Mouse (Mus musculus): Measurements from ENCODE around the gene Lgals3bp. TPM values are rescaled to one million over a fixed set of nuclear protein-coding genes. Genes with fewer than 3 reads are reported as not detected.

The Lgals3bp gene
- polyA plus RNA-seq, 2 experiments, result 30.1 to 36.6 TPM

DNA sequence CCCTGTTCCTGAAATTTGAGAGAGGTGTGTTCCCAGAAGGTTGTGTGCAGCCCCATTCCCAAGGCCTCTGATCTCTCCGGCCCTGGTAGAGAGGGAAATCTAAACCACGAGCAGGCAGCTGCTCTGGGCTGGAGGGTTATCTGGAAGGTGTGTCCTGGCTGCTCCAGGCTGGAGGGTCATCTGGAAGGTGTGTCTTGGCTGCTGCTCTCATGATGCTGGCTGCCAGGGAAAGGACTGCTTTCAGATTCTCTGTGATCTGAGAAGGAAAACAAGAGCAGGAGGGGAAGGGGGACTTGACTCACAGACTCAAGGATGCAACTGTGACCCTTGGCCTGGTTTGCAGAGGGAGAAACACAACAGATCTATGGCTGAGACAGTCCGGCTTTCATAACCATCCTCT lies 35.8 kb downstream of the Lgals3bp start:
- Histone ChIP-seq H3K4me1 (replicated peaks; ENCODE audit: control insufficient read depth in 2 of 2, insufficient read depth in 2 of 2, low read length in 1 of 2) (peaks cover 0 to 3% of the 10 kb centered on the region in 2 experiments; a peak in 1 of 4 replicates), H3K9ac (replicated peaks) (no peak overlapping the region), H3K27me3 (ENCODE audit: control insufficient read depth, insufficient read depth, low read length) (no peaks in the 10 kb centered on the region), H3K9me3 (ENCODE audit: control insufficient read depth, low read length) (no peaks in the 10 kb centered on the region), H3K27ac (no peak overlapping the region), H3K36me3 (replicated peaks; ENCODE audit: control insufficient read depth, insufficient read depth, low read depth) (no peaks in the 10 kb centered on the region), H3K4me3 (ENCODE audit: insufficient read depth in 1 of 2, low read depth in 2 of 2, low read length in 2 of 2) (no peak overlapping the region), H3K4me2 (ENCODE audit: low read depth) (no peak overlapping the region)
- WGBS (ENCODE audit: insufficient replicate concordance), result 42% methylated on average over 3 of the region's 3 CpGs
- ATAC-seq (ENCODE audit: insufficient read depth) (no peak), DNase-seq (ENCODE audit: low read depth in 3 of 3, low spot score in 3 of 3) (no peak)
- TF ChIP-seq CTCF (IDR thresholded peaks at IDR 0.05; ENCODE audit: low read depth) (no peak), EP300 (IDR thresholded peaks at IDR 0.05; ENCODE audit: low read depth) (no peak)

DNA sequence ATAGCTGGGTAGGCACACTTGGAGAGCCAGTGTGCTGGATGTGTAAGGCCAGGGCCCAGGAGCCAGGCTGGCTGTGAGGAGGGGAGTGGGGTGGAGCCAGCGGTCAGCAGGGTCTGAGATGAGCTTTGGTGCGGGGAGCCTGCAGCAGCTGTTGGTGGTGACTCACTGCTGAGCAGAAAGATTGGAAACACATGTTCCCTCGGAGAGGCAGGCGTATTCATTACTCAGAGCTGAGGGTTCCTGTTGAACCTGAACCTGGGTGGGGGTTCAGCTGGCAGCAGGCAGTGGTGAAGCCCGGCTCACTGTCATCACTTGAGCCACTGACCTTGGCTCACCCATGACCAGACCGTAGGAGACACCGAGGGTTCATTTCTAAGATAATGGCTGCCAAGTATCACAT lies 36.7 kb downstream of the Lgals3bp start:
- WGBS (ENCODE audit: insufficient replicate concordance), result 60% methylated on average over 7 of the region's 7 CpGs
- no peak overlapping the region for H3K4me2 ChIP-seq (ENCODE audit: low read depth)

DNA sequence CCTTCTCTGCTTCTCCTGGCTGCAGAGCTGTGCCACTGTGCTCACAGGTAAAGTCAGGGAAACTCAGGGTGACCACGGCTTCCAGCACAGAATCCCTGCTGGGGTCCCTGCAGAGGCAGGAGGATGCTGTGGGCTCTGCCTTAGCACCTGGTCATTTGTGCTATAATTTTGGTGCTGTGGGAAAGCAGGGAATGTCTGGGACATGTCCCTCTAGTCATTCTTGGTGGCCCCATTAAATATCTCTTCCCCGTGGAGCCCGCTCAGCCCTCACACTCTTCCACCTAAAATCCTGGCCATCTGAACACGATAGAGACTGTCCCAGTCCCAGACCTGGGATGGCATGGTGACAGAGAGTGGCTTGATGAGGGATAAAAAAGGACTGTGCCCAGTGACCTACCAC lies 37.9 kb downstream of the Lgals3bp start:
- ATAC-seq (ENCODE audit: insufficient read depth), result no peak
- Histone ChIP-seq H3K4me1 (replicated peaks; ENCODE audit: control insufficient read depth in 2 of 2, insufficient read depth in 2 of 2, low read length in 1 of 2) (peaks cover 0 to 3% of the 10 kb centered on the region in 2 experiments; a peak in 1 of 4 replicates), H3K9me3 (ENCODE audit: control insufficient read depth, low read length) (no peaks in the 10 kb centered on the region), H3K27me3 (ENCODE audit: control insufficient read depth, insufficient read depth, low read length) (no peaks in the 10 kb centered on the region), H3K36me3 (replicated peaks; ENCODE audit: control insufficient read depth, insufficient read depth, low read depth) (no peaks in the 10 kb centered on the region), H3K4me3 (ENCODE audit: insufficient read depth in 1 of 2, low read depth in 2 of 2, low read length in 2 of 2) (no peak overlapping the region), H3K9ac (replicated peaks) (no peak overlapping the region), H3K27ac (no peak overlapping the region), H3K4me2 (ENCODE audit: low read depth) (no peak overlapping the region)
- no peak for TF ChIP-seq EP300 (IDR thresholded peaks at IDR 0.05; ENCODE audit: low read depth)
- no peak for TF ChIP-seq CTCF (IDR thresholded peaks at IDR 0.05; ENCODE audit: low read depth)
- DNase-seq (ENCODE audit: low read depth in 3 of 3, low spot score in 3 of 3), result no peak
- WGBS (ENCODE audit: insufficient replicate concordance), result 60% methylated on average over 4 of the region's 4 CpGs

More for the DNA sequence above, 36.7 kb downstream of the Lgals3bp start:
- no peak overlapping the region for H3K4me3 ChIP-seq (ENCODE audit: insufficient read depth in 1 of 2, low read depth in 2 of 2, low read length in 2 of 2)
- no peaks in the 10 kb centered on the region for H3K36me3 ChIP-seq (replicated peaks; ENCODE audit: control insufficient read depth, insufficient read depth, low read depth)
- H3K9me3 ChIP-seq (ENCODE audit: control insufficient read depth, low read length), result no peaks in the 10 kb centered on the region
- no peak overlapping the region for H3K9ac ChIP-seq (replicated peaks)
- no peak overlapping the region for H3K27ac ChIP-seq
- H3K4me1 ChIP-seq (replicated peaks; ENCODE audit: control insufficient read depth in 2 of 2, insufficient read depth in 2 of 2, low read length in 1 of 2), result peaks cover 0 to 3% of the 10 kb centered on the region in 2 experiments; a peak in 1 of 4 replicates
- TF ChIP-seq CTCF (IDR thresholded peaks at IDR 0.05; ENCODE audit: low read depth) (no peak), EP300 (IDR thresholded peaks at IDR 0.05; ENCODE audit: low read depth) (no peak)
- ATAC-seq (ENCODE audit: insufficient read depth), result no peak
- no peaks in the 10 kb centered on the region for H3K27me3 ChIP-seq (ENCODE audit: control insufficient read depth, insufficient read depth, low read length)
- no peak for DNase-seq (ENCODE audit: low read depth in 3 of 3, low spot score in 3 of 3)

DNA sequence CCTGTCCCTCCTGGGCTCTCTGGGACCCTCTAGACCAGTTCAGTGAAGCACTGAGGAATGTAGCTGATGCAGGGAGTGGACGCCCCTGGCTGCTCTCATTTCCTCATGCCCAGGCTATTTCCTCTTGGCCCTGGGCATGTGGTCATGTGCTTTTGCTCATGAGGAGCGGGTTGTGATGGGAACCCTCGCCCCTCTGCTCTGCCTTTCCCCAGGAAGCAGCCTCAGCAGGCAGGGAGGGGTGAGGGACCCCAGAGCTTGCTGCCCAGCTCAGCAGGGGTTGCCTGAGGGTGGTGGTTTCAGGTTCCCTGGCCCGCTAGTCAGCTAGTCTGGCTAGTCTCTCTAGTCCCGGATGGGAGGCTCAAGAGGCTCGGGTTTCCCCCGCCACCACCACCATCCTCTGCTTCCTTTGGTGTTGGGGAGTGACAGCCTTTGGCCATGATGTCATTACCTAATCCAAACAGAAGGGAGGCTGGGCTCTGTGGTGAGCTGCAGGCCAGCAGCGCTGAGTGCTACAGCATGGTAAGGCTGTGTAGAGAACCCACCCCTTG lies 38.8 kb downstream of the Lgals3bp start:
- Histone ChIP-seq H3K9ac (replicated peaks) (no peak overlapping the region), H3K27ac (no peak overlapping the region), H3K36me3 (replicated peaks; ENCODE audit: control insufficient read depth, insufficient read depth, low read depth) (no peaks in the 10 kb centered on the region), H3K4me3 (ENCODE audit: insufficient read depth in 1 of 2, low read depth in 2 of 2, low read length in 2 of 2) (no peak overlapping the region), H3K27me3 (ENCODE audit: control insufficient read depth, insufficient read depth, low read length) (no peaks in the 10 kb centered on the region), H3K4me2 (ENCODE audit: low read depth) (no peak overlapping the region; the same call in 1 of the 2 replicates), H3K4me1 (replicated peaks; ENCODE audit: control insufficient read depth in 2 of 2, insufficient read depth in 2 of 2, low read length in 1 of 2) (peaks cover 0 to 3% of the 10 kb centered on the region in 2 experiments; a peak in 1 of 4 replicates), H3K9me3 (ENCODE audit: control insufficient read depth, low read length) (no peaks in the 10 kb centered on the region)
- DNase-seq (ENCODE audit: low read depth in 3 of 3, low spot score in 3 of 3) (no peak), ATAC-seq (ENCODE audit: insufficient read depth) (0 out of 2 replicates have a peak, but pooled peaks have one; percentile 21)
- WGBS (ENCODE audit: insufficient replicate concordance), result 3% methylated on average over 8 of the region's 8 CpGs
- TF ChIP-seq EP300 (IDR thresholded peaks at IDR 0.05; ENCODE audit: low read depth) (no peak), CTCF (IDR thresholded peaks at IDR 0.05; ENCODE audit: low read depth) (no peak)

DNA sequence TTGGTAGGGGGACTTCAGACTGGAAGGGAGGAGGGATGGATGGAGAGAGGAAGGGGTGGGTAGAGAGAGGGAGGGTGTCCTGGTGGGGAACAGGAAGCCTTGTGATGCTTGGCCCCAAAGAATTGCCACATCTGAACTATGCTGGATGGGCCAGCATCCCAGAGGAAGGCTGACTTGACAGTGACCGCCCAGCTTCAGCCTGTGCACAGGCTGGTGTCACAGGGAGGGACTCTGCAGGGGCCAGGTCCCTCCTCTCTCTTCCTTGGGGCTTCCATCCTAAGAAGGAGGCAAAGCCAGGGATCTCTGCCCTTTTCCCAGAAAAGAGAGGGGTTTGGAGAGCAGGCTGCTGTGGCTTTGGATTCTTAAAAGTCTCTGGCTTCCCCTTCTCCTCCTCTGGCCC lies 39.4 kb downstream of the Lgals3bp start:
- 50% methylated on average over 1 of the region's 1 CpGs for WGBS (ENCODE audit: insufficient replicate concordance)
- no peak overlapping the region for H3K27ac ChIP-seq
- DNase-seq (ENCODE audit: low read depth in 3 of 3, low spot score in 3 of 3) (no peak), ATAC-seq (ENCODE audit: insufficient read depth) (no peak)
- no peaks in the 10 kb centered on the region for H3K27me3 ChIP-seq (ENCODE audit: control insufficient read depth, insufficient read depth, low read length)
- no peak overlapping the region for H3K4me3 ChIP-seq (ENCODE audit: insufficient read depth in 1 of 2, low read depth in 2 of 2, low read length in 2 of 2)
- H3K36me3 ChIP-seq (replicated peaks; ENCODE audit: control insufficient read depth, insufficient read depth, low read depth), result no peaks in the 10 kb centered on the region
- H3K4me1 ChIP-seq (replicated peaks; ENCODE audit: control insufficient read depth in 2 of 2, insufficient read depth in 2 of 2, low read length in 1 of 2), result peaks cover 0 to 3% of the 10 kb centered on the region in 2 experiments; a peak in 1 of 4 replicates
- H3K9ac ChIP-seq (replicated peaks), result no peak overlapping the region
- TF ChIP-seq EP300 (IDR thresholded peaks at IDR 0.05; ENCODE audit: low read depth) (no peak), CTCF (IDR thresholded peaks at IDR 0.05; ENCODE audit: low read depth) (no peak)
- no peak overlapping the region for H3K4me2 ChIP-seq (ENCODE audit: low read depth)
- no peaks in the 10 kb centered on the region for H3K9me3 ChIP-seq (ENCODE audit: control insufficient read depth, low read length)

All from liver, embryonic 14.5 days (tissue).